Mouse (Mus musculus): ENCODE data around the gene Gcc2. TPM values are rescaled to one million over a fixed set of nuclear protein-coding genes. Genes with fewer than 3 reads are reported as not detected.
"Not testable (repeated sequence)": the region's sequence is repeated elsewhere in the genome, so short reads cannot be mapped to it uniquely, and the experiment has no call there.

Gcc2 gene
- polyA plus RNA-seq, 1 experiment from 2014 or later, result 83.6 TPM

- Histone ChIP-seq H3K4me2 (ENCODE audit: low read depth, low read length) (no peak overlapping the region), H3K9ac (ENCODE audit: low read length) (no peak overlapping the region), H3K9me3 (ENCODE audit: control insufficient read depth, low read length) (peaks cover 4% of the 10 kb centered on the region; the same call in 1 of the 2 replicates), H3K4me3 (ENCODE audit: low read length) (no peak overlapping the region), H3K36me3 (ENCODE audit: control insufficient read depth, insufficient read depth, low read length) (peaks cover 19% of the 10 kb centered on the region), H3K27me3 (ENCODE audit: control insufficient read depth, insufficient read depth, low read depth, low read length) (no peaks in the 10 kb centered on the region), H3K27ac (ENCODE audit: low read length) (no peak overlapping the region), H3K4me1 (replicated peaks; ENCODE audit: control insufficient read depth, insufficient read depth, low read length) (no peaks in the 10 kb centered on the region)
- ATAC-seq (ENCODE audit: low read depth), result no peak
- 80% methylated on average over 1 of the region's 1 CpGs for WGBS
These were observed 55.5 kb downstream of the Gcc2 start for GRCm38 (mm10) chr10:58310791-58311190.

- no peak overlapping the region for H3K9ac ChIP-seq (ENCODE audit: low read length)
- no peak overlapping the region for H3K4me2 ChIP-seq (ENCODE audit: low read depth, low read length)
- H3K4me1 ChIP-seq (replicated peaks; ENCODE audit: control insufficient read depth, insufficient read depth, low read length), result no peaks in the 10 kb centered on the region
- H3K9me3 ChIP-seq (ENCODE audit: control insufficient read depth, low read length), result peaks cover 4% of the 10 kb centered on the region; the same call in 1 of the 2 replicates
- 95% methylated on average over 5 of the region's 5 CpGs for WGBS
- H3K36me3 ChIP-seq (ENCODE audit: control insufficient read depth, insufficient read depth, low read length), result peaks cover 17% of the 10 kb centered on the region
- H3K27ac ChIP-seq (ENCODE audit: low read length), result no peak overlapping the region
- no peak for ATAC-seq (ENCODE audit: low read depth)
- no peaks in the 10 kb centered on the region for H3K27me3 ChIP-seq (ENCODE audit: control insufficient read depth, insufficient read depth, low read depth, low read length)
- H3K4me3 ChIP-seq (ENCODE audit: low read length), result no peak overlapping the region
These were observed 57.6 kb downstream of the Gcc2 start for GRCm38 (mm10) chr10:58312887-58313286.

GRCm38 (mm10) chr10:58320881-58321280, 65.6 kb downstream of the Gcc2 start:
- H3K9me3 ChIP-seq (ENCODE audit: control insufficient read depth, low read length), result no peaks in the 10 kb centered on the region
- H3K4me2 ChIP-seq (ENCODE audit: low read depth, low read length), result no peak overlapping the region
- 68% methylated on average over 3 of the region's 3 CpGs for WGBS
- H3K36me3 ChIP-seq (ENCODE audit: control insufficient read depth, insufficient read depth, low read length), result no peaks in the 10 kb centered on the region
- H3K4me3 ChIP-seq (ENCODE audit: low read length), result no peak overlapping the region
- H3K27me3 ChIP-seq (ENCODE audit: control insufficient read depth, insufficient read depth, low read depth, low read length), result no peaks in the 10 kb centered on the region
- H3K27ac ChIP-seq (ENCODE audit: low read length), result no peak overlapping the region
- peaks cover 7% of the 10 kb centered on the region for H3K4me1 ChIP-seq (replicated peaks; ENCODE audit: control insufficient read depth, insufficient read depth, low read length)
- no peak for ATAC-seq (ENCODE audit: low read depth)
- H3K9ac ChIP-seq (ENCODE audit: low read length), result no peak overlapping the region

GRCm38 (mm10) chr10:58322361-58323027, 67.2 kb downstream of the Gcc2 start:
- H3K27me3 ChIP-seq (ENCODE audit: control insufficient read depth, insufficient read depth, low read depth, low read length), result no peaks in the 10 kb centered on the region
- H3K27ac ChIP-seq (ENCODE audit: low read length), result peak overlapping the region; percentile 79
- H3K9ac ChIP-seq (ENCODE audit: low read length), result peak overlapping the region; percentile 49; the same call in 1 of the 2 replicates
- H3K9me3 ChIP-seq (ENCODE audit: control insufficient read depth, low read length), result no peaks in the 10 kb centered on the region
- peaks cover 20% of the 10 kb centered on the region for H3K4me1 ChIP-seq (replicated peaks; ENCODE audit: control insufficient read depth, insufficient read depth, low read length)
- peak overlapping the region; percentile 90 for H3K4me3 ChIP-seq (ENCODE audit: low read length)
- whole genome bisulfite sequencing, result 23% methylated on average over 6 of the region's 6 CpGs
- H3K4me2 ChIP-seq (ENCODE audit: low read depth, low read length), result peak overlapping the region; percentile 53
- no peaks in the 10 kb centered on the region for H3K36me3 ChIP-seq (ENCODE audit: control insufficient read depth, insufficient read depth, low read length)
- no peak; the same call in 1 of the 2 replicates for ATAC-seq (ENCODE audit: low read depth)

- Histone ChIP-seq H3K9me3 (ENCODE audit: control insufficient read depth, low read length) (no peaks in the 10 kb centered on the region), H3K27me3 (ENCODE audit: control insufficient read depth, insufficient read depth, low read depth, low read length) (no peaks in the 10 kb centered on the region), H3K27ac (ENCODE audit: low read length) (peak within 1 kb of the TSS; percentile 90), H3K9ac (ENCODE audit: low read length) (peak within 1 kb of the TSS; percentile 94), H3K4me3 (ENCODE audit: low read length) (peak within 1 kb of the TSS; percentile 90), H3K4me1 (replicated peaks; ENCODE audit: control insufficient read depth, insufficient read depth, low read length) (peaks cover 20% of the 10 kb centered on the region), H3K36me3 (ENCODE audit: control insufficient read depth, insufficient read depth, low read length) (no peaks in the 10 kb centered on the region), H3K4me2 (ENCODE audit: low read depth, low read length) (peak within 1 kb of the TSS; percentile 53)
- under 1% methylated on average over 74 of the region's 86 CpGs for WGBS
- ATAC-seq (ENCODE audit: low read depth), result peak; percentile 97
These were observed 68.0 kb downstream of the Gcc2 start, which contains the start of gene Lims1 for GRCm38 (mm10) chr10:58323028-58323991. Lims1 (plus strand) TSS chr10:58323466.

- peak overlapping the region; percentile 42 for H3K4me2 ChIP-seq (ENCODE audit: low read depth, low read length)
- WGBS, result 58% methylated on average over 3 of the region's 3 CpGs
- H3K27ac ChIP-seq (ENCODE audit: low read length), result no peak overlapping the region
These were observed 71.0 kb downstream of the Gcc2 start for GRCm38 (mm10) chr10:58326271-58326670.

GRCm38 (mm10) chr10:58327836-58328235, 72.5 kb downstream of the Gcc2 start:
- WGBS, result 95% methylated on average over 6 of the region's 6 CpGs
- H3K27ac ChIP-seq (ENCODE audit: low read length); ATAC-seq (ENCODE audit: low read depth); H3K9ac ChIP-seq (ENCODE audit: low read length); H3K27me3 ChIP-seq (ENCODE audit: control insufficient read depth, insufficient read depth, low read depth, low read length); H3K4me3 ChIP-seq (ENCODE audit: low read length); H3K36me3 ChIP-seq (ENCODE audit: control insufficient read depth, insufficient read depth, low read length); H3K9me3 ChIP-seq (ENCODE audit: control insufficient read depth, low read length); H3K4me2 ChIP-seq (ENCODE audit: low read depth, low read length): not testable (repeated sequence)
- H3K4me1 ChIP-seq (replicated peaks; ENCODE audit: control insufficient read depth, insufficient read depth, low read length), result peaks cover 23% of the 10 kb centered on the region

More at GRCm38 (mm10) chr10:58326271-58326670, 71.0 kb downstream of the Gcc2 start:
- H3K27me3 ChIP-seq (ENCODE audit: control insufficient read depth, insufficient read depth, low read depth, low read length), result no peaks in the 10 kb centered on the region
- ATAC-seq (ENCODE audit: low read depth), result no peak
- no peaks in the 10 kb centered on the region for H3K9me3 ChIP-seq (ENCODE audit: control insufficient read depth, low read length)
- H3K4me3 ChIP-seq (ENCODE audit: low read length), result peak overlapping the region; percentile 5; the same call in 1 of the 2 replicates
- peaks cover 23% of the 10 kb centered on the region for H3K4me1 ChIP-seq (replicated peaks; ENCODE audit: control insufficient read depth, insufficient read depth, low read length)
- H3K9ac ChIP-seq (ENCODE audit: low read length), result no peak overlapping the region
- no peaks in the 10 kb centered on the region for H3K36me3 ChIP-seq (ENCODE audit: control insufficient read depth, insufficient read depth, low read length)

GRCm38 (mm10) chr10:58328517-58329108, 73.3 kb downstream of the Gcc2 start:
- no peak for ATAC-seq (ENCODE audit: low read depth)
- Histone ChIP-seq H3K36me3 (ENCODE audit: control insufficient read depth, insufficient read depth, low read length) (no peaks in the 10 kb centered on the region), H3K9ac (ENCODE audit: low read length) (no peak overlapping the region), H3K27me3 (ENCODE audit: control insufficient read depth, insufficient read depth, low read depth, low read length) (no peaks in the 10 kb centered on the region), H3K27ac (ENCODE audit: low read length) (no peak overlapping the region), H3K4me2 (ENCODE audit: low read depth, low read length) (no peak overlapping the region), H3K9me3 (ENCODE audit: control insufficient read depth, low read length) (no peaks in the 10 kb centered on the region), H3K4me3 (ENCODE audit: low read length) (no peak overlapping the region), H3K4me1 (replicated peaks; ENCODE audit: control insufficient read depth, insufficient read depth, low read length) (peaks cover 23% of the 10 kb centered on the region)
- 95% methylated on average over 8 of the region's 8 CpGs for WGBS

GRCm38 (mm10) chr10:58330635-58331034, 75.3 kb downstream of the Gcc2 start:
- Histone ChIP-seq H3K27ac (ENCODE audit: low read length) (no peak overlapping the region), H3K27me3 (ENCODE audit: control insufficient read depth, insufficient read depth, low read depth, low read length) (no peaks in the 10 kb centered on the region), H3K4me3 (ENCODE audit: low read length) (no peak overlapping the region), H3K36me3 (ENCODE audit: control insufficient read depth, insufficient read depth, low read length) (no peaks in the 10 kb centered on the region), H3K4me1 (replicated peaks; ENCODE audit: control insufficient read depth, insufficient read depth, low read length) (peaks cover 19% of the 10 kb centered on the region), H3K9ac (ENCODE audit: low read length) (no peak overlapping the region), H3K4me2 (ENCODE audit: low read depth, low read length) (no peak overlapping the region), H3K9me3 (ENCODE audit: control insufficient read depth, low read length) (no peaks in the 10 kb centered on the region)
- ATAC-seq (ENCODE audit: low read depth), result no peak
